Mouse (Mus musculus): Measurements from ENCODE around the gene Atf3.

The Atf3 gene

GRCm38 (mm10) chr1:191123696-191124095 lies 94.1 kb downstream of the Atf3 start:
- in situ Hi-C loops (cut with MboI; ENCODE audit: low pct_unique_long_range_greater_than_20kb in 1 of 2, low sequenced_read_pairs in 2 of 2, unreplicated experiment in 1 of 2) = no loop called here

GRCm38 (mm10) chr1:191122744-191123143 lies 95.1 kb downstream of the Atf3 start:
- in situ Hi-C loops (cut with MboI; ENCODE audit: low pct_unique_long_range_greater_than_20kb in 1 of 2, low sequenced_read_pairs in 2 of 2, unreplicated experiment in 1 of 2) = no loop called here
